Mouse (Mus musculus) brain, embryonic 14.5 days (tissue): Measurements from ENCODE around the gene Dpm3.

Experiments
- CTCF ChIP-seq: fragments of 200-500 bp; IDR thresholded peaks from 2 replicates; pipeline ENCODE4 v1.5.1; 2012; ENCODE audit warnings: inconsistent platforms, mild to moderate bottlenecking, moderate library complexity, borderline replicate concordance; ENCODE audit not compliant: insufficient read depth, insufficient read length; ENCODE audit errors: extremely low read depth
- POLR2A ChIP-seq: fragments of 200-500 bp; IDR thresholded peaks from 2 replicates; pipeline ENCODE4 v1.6.1; 2012; ENCODE audit warnings: mild to moderate bottlenecking, inconsistent platforms, borderline replicate concordance; ENCODE audit not compliant: poor library complexity, insufficient read depth, insufficient read length, severe bottlenecking; ENCODE audit errors: extremely low read depth

DNA sequence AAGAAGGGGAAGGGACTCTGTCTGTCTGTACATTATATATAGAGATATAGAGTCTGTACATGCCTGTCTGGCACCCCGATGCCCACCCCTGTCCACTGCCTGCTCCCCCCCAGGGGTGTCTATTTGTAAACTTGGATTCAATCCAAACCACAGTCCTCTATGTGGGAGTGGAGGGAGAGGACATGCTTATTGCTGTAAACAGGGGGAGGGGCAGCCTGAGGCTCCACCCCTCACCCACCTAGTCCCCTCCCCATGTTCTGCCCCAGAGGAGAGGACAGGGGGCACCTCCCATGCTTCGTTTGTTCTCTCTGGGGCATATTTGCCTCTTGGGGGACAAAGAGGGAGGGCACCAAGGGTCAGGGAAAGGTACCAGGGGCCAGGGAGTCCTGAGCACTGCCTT lies 55.6 kb downstream of the Dpm3 start:
- TF ChIP-seq POLR2A (no peak), CTCF (no peak)
